Mouse (Mus musculus): ENCODE measurements at regions not wholly inside any gene's neighbourhood (a gene's known extent, or its start where the extent isn't known, plus 50 kb on each side); places are given as distances from the start of the nearest gene placed in this dataset.

- no peak for TF ChIP-seq CTCF (IDR thresholded peaks at IDR 0.05; ENCODE audit: borderline replicate concordance, insufficient read depth, low read depth, low read length)
- no peak for TF ChIP-seq POLR2A (IDR thresholded peaks at IDR 0.05; ENCODE audit: borderline replicate concordance, insufficient read depth, low read length)
Measured at GRCm38 (mm10) chr2:128247967-128248366, 122.1 kb downstream of the Bcl2l11 start.

Data from cerebellum, adult 2 months (tissue).